Mouse (Mus musculus) neutrophil, adult 5-6 weeks (primary cell): Measurements from ENCODE around the gene Mme. TPM values are rescaled to one million over a fixed set of nuclear protein-coding genes. Genes with fewer than 3 reads are reported as not detected.

Experiments
- total RNA-seq: library from RNA; stranded (forward); fragments of 200-1000 nt; gene quantifications from 2 replicates; pipeline ENCODE4 v1.2.3, GENCODE M21; 2017

The Mme gene
- total RNA-seq, 1 experiment from 2014 or later, result not detected

Other genes with a start within 250 kb of the Mme start
- not detected in 2 replicates for gene Gm34302, start 242.3 kb downstream of the Mme start, total RNA-seq